Mouse (Mus musculus): ENCODE measurements around the gene Zpld1. TPM values are rescaled to one million over a fixed set of nuclear protein-coding genes. Genes with fewer than 3 reads are reported as not detected.

Zpld1 gene
- total and polyA plus RNA-seq, 2 experiments, result not detected

GRCm38 (mm10) chr16:55277447-55277846 lies 20.3 kb downstream of the Zpld1 start:
- H3K9ac ChIP-seq (ENCODE audit: low read depth, low read length), result no peak overlapping the region
- TF ChIP-seq CTCF (IDR thresholded peaks at IDR 0.05; ENCODE audit: low read depth, low read length) (no peak), POLR2A (IDR thresholded peaks at IDR 0.05; ENCODE audit: extremely low read depth, insufficient read depth, low read length) (no peak)
- H3K27ac ChIP-seq (replicated peaks; ENCODE audit: insufficient read depth, low read depth, low read length), result no peak overlapping the region
- no peaks in the 10 kb centered on the region for H3K36me3 ChIP-seq (ENCODE audit: control insufficient read depth, insufficient read depth, low read length)
- H3K27me3 ChIP-seq (ENCODE audit: control insufficient read depth, insufficient read depth, low read length), result no peaks in the 10 kb centered on the region
- no peak for DNase-seq (ENCODE audit: extremely low read depth, low read depth, low spot score)
- no peaks in the 10 kb centered on the region for H3K79me2 ChIP-seq (ENCODE audit: control insufficient read depth, insufficient read depth, low read length)
- no peaks in the 10 kb centered on the region for H3K4me1 ChIP-seq (ENCODE audit: control insufficient read depth, insufficient read depth, low read length)
- WGBS, result 80% methylated on average over 3 of the region's 3 CpGs
- no peak overlapping the region for H3K4me3 ChIP-seq (ENCODE audit: insufficient read depth, low read depth, low read length)

DNA sequence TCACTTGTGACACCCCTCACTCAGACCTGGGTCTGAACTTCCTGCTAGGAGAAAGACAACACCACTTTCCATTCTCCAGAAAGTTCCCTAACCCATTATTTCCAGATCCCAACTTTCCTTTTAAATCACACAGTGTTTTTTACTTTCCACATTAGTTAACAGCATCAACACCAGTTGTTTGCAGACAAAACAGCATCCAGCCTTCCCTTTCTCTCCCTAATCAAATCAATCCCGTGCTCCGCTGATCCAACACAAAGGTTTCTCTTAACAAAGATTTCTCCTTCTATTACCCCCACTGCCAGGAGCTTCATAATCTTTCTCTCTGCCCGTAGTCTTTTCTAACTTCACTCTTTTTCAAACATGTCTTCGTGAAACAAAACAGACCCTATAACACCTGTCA lies 32.5 kb downstream of the Zpld1 start:
- 45% methylated on average over 4 of the region's 4 CpGs for WGBS
- no peak for DNase-seq (ENCODE audit: extremely low read depth, low read depth, low spot score)
- TF ChIP-seq POLR2A (IDR thresholded peaks at IDR 0.05; ENCODE audit: extremely low read depth, insufficient read depth, low read length), result no peak
- no peak for TF ChIP-seq CTCF (IDR thresholded peaks at IDR 0.05; ENCODE audit: low read depth, low read length)

GRCm38 (mm10) chr16:55260862-55261574 lies 36.8 kb downstream of the Zpld1 start:
- no peaks in the 10 kb centered on the region for H3K36me3 ChIP-seq (ENCODE audit: control insufficient read depth, insufficient read depth, low read length)
- H3K9ac ChIP-seq (ENCODE audit: low read depth, low read length), result no peak overlapping the region
- H3K27ac ChIP-seq (replicated peaks; ENCODE audit: insufficient read depth, low read depth, low read length), result no peak overlapping the region
- H3K4me1 ChIP-seq (ENCODE audit: control insufficient read depth, insufficient read depth, low read length), result no peaks in the 10 kb centered on the region
- DNase-seq (ENCODE audit: extremely low read depth, low read depth, low spot score), result no peak
- no peaks in the 10 kb centered on the region for H3K79me2 ChIP-seq (ENCODE audit: control insufficient read depth, insufficient read depth, low read length)
- no peaks in the 10 kb centered on the region for H3K27me3 ChIP-seq (ENCODE audit: control insufficient read depth, insufficient read depth, low read length)
- TF ChIP-seq CTCF (IDR thresholded peaks at IDR 0.05; ENCODE audit: low read depth, low read length) (no peak), POLR2A (IDR thresholded peaks at IDR 0.05; ENCODE audit: extremely low read depth, insufficient read depth, low read length) (no peak)
- WGBS, result 75% methylated on average over 7 of the region's 7 CpGs
- H3K4me3 ChIP-seq (ENCODE audit: insufficient read depth, low read depth, low read length), result no peak overlapping the region

More for the DNA sequence above, 32.5 kb downstream of the Zpld1 start:
- Histone ChIP-seq H3K36me3 (ENCODE audit: control insufficient read depth, insufficient read depth, low read length) (no peaks in the 10 kb centered on the region), H3K27ac (replicated peaks; ENCODE audit: insufficient read depth, low read depth, low read length) (no peak overlapping the region), H3K4me3 (ENCODE audit: insufficient read depth, low read depth, low read length) (no peak overlapping the region), H3K79me2 (ENCODE audit: control insufficient read depth, insufficient read depth, low read length) (no peaks in the 10 kb centered on the region), H3K9ac (ENCODE audit: low read depth, low read length) (no peak overlapping the region), H3K4me1 (ENCODE audit: control insufficient read depth, insufficient read depth, low read length) (no peaks in the 10 kb centered on the region), H3K27me3 (ENCODE audit: control insufficient read depth, insufficient read depth, low read length) (no peaks in the 10 kb centered on the region)

DNA sequence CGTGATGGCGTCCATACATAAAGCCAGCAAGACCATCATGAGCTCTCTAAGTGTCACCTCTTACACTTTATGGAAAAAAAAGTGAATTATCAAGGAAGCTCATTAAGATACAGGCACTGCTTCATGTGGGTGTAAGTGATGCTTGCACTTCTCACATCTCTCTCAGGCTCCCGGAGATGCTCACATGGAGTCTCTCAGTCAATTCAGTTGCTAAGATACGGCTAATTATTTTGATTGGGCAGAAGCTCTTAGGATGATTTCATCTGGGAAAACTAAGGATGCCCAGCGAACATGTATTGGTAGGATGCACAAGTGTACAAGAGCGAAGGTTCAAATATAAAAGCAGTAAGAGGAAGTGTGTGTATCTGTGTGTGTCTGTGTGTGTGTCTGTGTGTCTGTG lies 38.1 kb downstream of the Zpld1 start:
- Histone ChIP-seq H3K4me1 (ENCODE audit: control insufficient read depth, insufficient read depth, low read length) (no peaks in the 10 kb centered on the region), H3K9ac (ENCODE audit: low read depth, low read length) (no peak overlapping the region), H3K79me2 (ENCODE audit: control insufficient read depth, insufficient read depth, low read length) (no peaks in the 10 kb centered on the region), H3K27me3 (ENCODE audit: control insufficient read depth, insufficient read depth, low read length) (no peaks in the 10 kb centered on the region), H3K27ac (replicated peaks; ENCODE audit: insufficient read depth, low read depth, low read length) (no peak overlapping the region), H3K4me3 (ENCODE audit: insufficient read depth, low read depth, low read length) (no peak overlapping the region), H3K36me3 (ENCODE audit: control insufficient read depth, insufficient read depth, low read length) (no peaks in the 10 kb centered on the region)
- 83% methylated on average over 6 of the region's 6 CpGs for WGBS
- TF ChIP-seq POLR2A (IDR thresholded peaks at IDR 0.05; ENCODE audit: extremely low read depth, insufficient read depth, low read length), result no peak
- TF ChIP-seq CTCF (IDR thresholded peaks at IDR 0.05; ENCODE audit: low read depth, low read length), result no peak
- DNase-seq (ENCODE audit: extremely low read depth, low read depth, low spot score), result no peak

- TF ChIP-seq POLR2A (IDR thresholded peaks at IDR 0.05; ENCODE audit: extremely low read depth, insufficient read depth, low read length), result no peak
- no peak for TF ChIP-seq CTCF (IDR thresholded peaks at IDR 0.05; ENCODE audit: low read depth, low read length)
- WGBS, result 59% methylated on average over 2 of the region's 2 CpGs
- Histone ChIP-seq H3K79me2 (ENCODE audit: control insufficient read depth, insufficient read depth, low read length) (no peaks in the 10 kb centered on the region), H3K27ac (replicated peaks; ENCODE audit: insufficient read depth, low read depth, low read length) (no peak overlapping the region), H3K9ac (ENCODE audit: low read depth, low read length) (no peak overlapping the region), H3K4me1 (ENCODE audit: control insufficient read depth, insufficient read depth, low read length) (no peaks in the 10 kb centered on the region), H3K36me3 (ENCODE audit: control insufficient read depth, insufficient read depth, low read length) (no peaks in the 10 kb centered on the region), H3K27me3 (ENCODE audit: control insufficient read depth, insufficient read depth, low read length) (no peaks in the 10 kb centered on the region), H3K4me3 (ENCODE audit: insufficient read depth, low read depth, low read length) (no peak overlapping the region)
- no peak for DNase-seq (ENCODE audit: extremely low read depth, low read depth, low spot score)
These were observed 56.8 kb downstream of the Zpld1 start for GRCm38 (mm10) chr16:55240996-55241395.

DNA sequence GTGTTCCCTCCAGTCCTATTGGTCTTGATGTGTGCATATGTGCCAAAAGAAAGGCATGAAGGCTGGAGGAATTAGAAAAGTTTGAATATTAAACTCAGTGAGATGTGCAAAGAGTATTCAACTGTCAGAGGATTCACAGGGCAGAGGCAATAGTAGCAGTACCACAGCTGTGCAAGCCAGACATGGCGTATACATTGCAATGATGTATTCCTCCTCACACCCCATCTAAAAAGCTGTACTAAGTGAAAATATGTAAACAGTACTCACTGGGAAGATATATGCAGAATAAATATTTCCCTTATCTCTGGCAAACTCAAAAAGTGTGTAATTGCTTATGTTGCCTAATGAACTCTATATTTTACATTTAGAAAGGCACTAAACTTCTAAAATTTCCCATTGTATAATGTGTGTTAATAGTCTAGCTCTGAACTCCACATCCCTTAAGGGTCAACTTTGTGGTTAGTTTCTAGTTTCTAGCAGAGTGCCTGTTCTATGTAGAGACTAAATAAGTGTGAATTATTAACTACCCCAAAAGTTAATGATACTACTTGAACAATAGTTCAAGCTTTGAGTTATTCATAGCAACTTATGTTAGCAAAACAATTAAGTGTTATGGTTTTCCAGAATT lies 68.7 kb downstream of the Zpld1 start:
- no peak overlapping the region for H3K9ac ChIP-seq (ENCODE audit: low read depth, low read length)
- no peaks in the 10 kb centered on the region for H3K36me3 ChIP-seq (ENCODE audit: control insufficient read depth, insufficient read depth, low read length)
- no peaks in the 10 kb centered on the region for H3K27me3 ChIP-seq (ENCODE audit: control insufficient read depth, insufficient read depth, low read length)
- TF ChIP-seq POLR2A (IDR thresholded peaks at IDR 0.05; ENCODE audit: extremely low read depth, insufficient read depth, low read length), result no peak
- no peak for TF ChIP-seq CTCF (IDR thresholded peaks at IDR 0.05; ENCODE audit: low read depth, low read length)
- H3K27ac ChIP-seq (replicated peaks; ENCODE audit: insufficient read depth, low read depth, low read length), result no peak overlapping the region
- 83% methylated on average over 1 of the region's 1 CpGs for WGBS
- H3K79me2 ChIP-seq (ENCODE audit: control insufficient read depth, insufficient read depth, low read length), result no peaks in the 10 kb centered on the region
- DNase-seq (ENCODE audit: extremely low read depth, low read depth, low spot score), result no peak
- H3K4me1 ChIP-seq (ENCODE audit: control insufficient read depth, insufficient read depth, low read length), result no peaks in the 10 kb centered on the region
- H3K4me3 ChIP-seq (ENCODE audit: insufficient read depth, low read depth, low read length), result no peak overlapping the region
